Mouse (Mus musculus) bone marrow, adult 2 months (tissue): Measurements from ENCODE around the gene Smtnl1. TPM values are rescaled to one million over a fixed set of nuclear protein-coding genes. Genes with fewer than 3 reads are reported as not detected.

Source experiments
- H3K27ac ChIP-seq: fragments of 200-500 bp; 2 replicates; pipeline ENCODE4 v1.5.1; 2012; ENCODE audit warnings: low read depth, mild to moderate bottlenecking, control low read depth, inconsistent platforms, low read length; ENCODE audit not compliant: control insufficient read depth, poor library complexity, insufficient read depth
- H3K4me1 ChIP-seq: fragments of 200-500 bp; 2 replicates; pipeline ENCODE4 v1.6.1; 2011; ENCODE audit warnings: low read length; ENCODE audit not compliant: control insufficient read depth, insufficient read depth
- H3K4me3 ChIP-seq: fragments of 200-500 bp; replicated peaks from 2 replicates; pipeline ENCODE3; 2011; ENCODE audit warnings: mild to moderate bottlenecking, low read depth, low read length, control low read depth; ENCODE audit not compliant: control insufficient read depth
- CTCF ChIP-seq: fragments of 200-500 bp; IDR thresholded peaks from 2 replicates; pipeline ENCODE4 v1.5.1; 2011; ENCODE audit warnings: low read length, control low read depth; ENCODE audit not compliant: control insufficient read depth, insufficient read depth
- POLR2A ChIP-seq: fragments of 200-500 bp; IDR thresholded peaks from 2 replicates; pipeline ENCODE4 v1.6.1; 2011; ENCODE audit warnings: low read depth, mild to moderate bottlenecking, control low read depth, low read length, borderline replicate concordance; ENCODE audit not compliant: control insufficient read depth
- WGBS: fragments of 180-500 bp; shearing (Covaris S2); methylation state at CpG from one replicate; pipeline ENCODE4 v1.1.7; 2018; 5-methylcytosine and 5-hydroxymethylcytosine counted together
- polyA plus RNA-seq: library from polyadenylated mRNA; stranded (reverse); fragments of >200 nt; gene quantifications from 2 replicates; pipeline ENCODE4 v1.2.4, GENCODE M21; 2011; ENCODE audit warnings: low replicate concordance; ENCODE audit not compliant: missing spikeins, insufficient read depth, insufficient read length

Gene Smtnl1
- polyA plus RNA-seq, 1 experiment: 0.85 TPM

GRCm38 (mm10) chr2:84840748-84841563, 18.5 kb upstream of the Smtnl1 start:
- WGBS: 6% methylated on average over 17 of the region's 17 CpGs
- no peak for TF ChIP-seq CTCF
- TF ChIP-seq POLR2A: no peak
- Histone ChIP-seq H3K27ac (peak overlapping the region; percentile 74), H3K4me3 (peak overlapping the region; percentile 68), H3K4me1 (no peaks in the 10 kb centered on the region; the same call in 1 of the 2 replicates)

- Histone ChIP-seq H3K4me1 (no peaks in the 10 kb centered on the region; the same call in 1 of the 2 replicates), H3K27ac (peak overlapping the region; percentile 74), H3K4me3 (peak overlapping the region; percentile 68)
- WGBS: under 1% methylated on average over 54 of the region's 54 CpGs
- TF ChIP-seq POLR2A: peak; percentile 86; the same call in 1 of the 2 replicates
- no peak for TF ChIP-seq CTCF
Measured at GRCm38 (mm10) chr2:84840016-84840747, 17.7 kb upstream of the Smtnl1 start.

GRCm38 (mm10) chr2:84838993-84839980, 16.8 kb upstream of the Smtnl1 start:
- under 1% methylated on average over 47 of the region's 47 CpGs for WGBS
- no peak for TF ChIP-seq CTCF
- TF ChIP-seq POLR2A: peak; percentile 86
- peak overlapping the region; percentile 74 for H3K27ac ChIP-seq
- peak overlapping the region; percentile 68 for H3K4me3 ChIP-seq
- H3K4me1 ChIP-seq: no peaks in the 10 kb centered on the region; the same call in 1 of the 2 replicates

GRCm38 (mm10) chr2:84838593-84838949, 16.1 kb upstream of the Smtnl1 start, which contains the start of gene Slc43a1:
Gene Slc43a1 (plus strand): TSS chr2:84838850.
- Histone ChIP-seq H3K4me1 (no peaks in the 10 kb centered on the region; the same call in 1 of the 2 replicates), H3K27ac (peak within 1 kb of the TSS; percentile 74)
- 15% methylated on average over 10 of the region's 10 CpGs for WGBS

GRCm38 (mm10) chr2:84837817-84838592, 15.6 kb upstream of the Smtnl1 start:
- 23% methylated on average over 9 of the region's 9 CpGs for WGBS
- TF ChIP-seq CTCF: no peak
- TF ChIP-seq POLR2A: no peak
- H3K4me3 ChIP-seq: peak overlapping the region; percentile 19

More at GRCm38 (mm10) chr2:84838593-84838949, 16.1 kb upstream of the Smtnl1 start, which contains the start of gene Slc43a1:
- peak within 1 kb of the TSS; percentile 68 for H3K4me3 ChIP-seq
- TF ChIP-seq CTCF: no peak
- no peak for TF ChIP-seq POLR2A

GRCm38 (mm10) chr2:84837107-84837506, 14.7 kb upstream of the Smtnl1 start:
- no peak overlapping the region for H3K4me3 ChIP-seq
- 69% methylated on average over 8 of the region's 8 CpGs for WGBS
- TF ChIP-seq POLR2A (no peak), CTCF (no peak)
- no peak overlapping the region for H3K27ac ChIP-seq
- H3K4me1 ChIP-seq: peaks cover under 1% of the 10 kb centered on the region

More at GRCm38 (mm10) chr2:84837817-84838592, 15.6 kb upstream of the Smtnl1 start:
- no peaks in the 10 kb centered on the region; the same call in 1 of the 2 replicates for H3K4me1 ChIP-seq
- H3K27ac ChIP-seq: no peak overlapping the region
